Comparison of ENCODE assay signal across 18 mouse cellular contexts in genomic region chr7:83972485-83972884, GRCm38 (mm10).
DNase-seq lines count a peak whose midpoint lies in the region; ATAC-seq and TF ChIP-seq lines count a peak whose summit lies in the region.
"Had no signal": no experiment of that assay in that cellular context is flagged by ENCODE, and none has a peak within 500 bp of the region (broad histone marks: within the 10 kb centered on the region; RNA-seq: fewer than 3 reads in every experiment).

No protein-coding gene starts in this region.

- no peaks in the 10 kb centered on the region for H3K36me3 ChIP-seq in hindbrain, embryonic 11.5 days (ENCODE audit: control insufficient read depth, insufficient read depth, low read length)
- H3K36me3 ChIP-seq in hindbrain, embryonic 13.5 days = no peaks in the 10 kb centered on the region
- H3K36me3 ChIP-seq in stomach, postnatal 0 days (ENCODE audit: control insufficient read depth, insufficient read depth, low read length) = no peaks in the 10 kb centered on the region
- H3K36me3 ChIP-seq in liver, embryonic 11.5 days (ENCODE audit: control insufficient read depth, insufficient read depth, low read length) = no peaks in the 10 kb centered on the region
- H3K36me3 ChIP-seq: embryonic facial prominence, embryonic 12.5 days; hindbrain, embryonic 10.5 days; limb, embryonic 15.5 days; midbrain, embryonic 10.5 days had no signal

- no peaks in the 10 kb centered on the region for H3K4me1 ChIP-seq in hindbrain, embryonic 11.5 days (replicated peaks; ENCODE audit: control insufficient read depth, insufficient read depth, low read length)
- no peaks in the 10 kb centered on the region for H3K4me1 ChIP-seq in hindbrain, embryonic 13.5 days (replicated peaks)
- no peaks in the 10 kb centered on the region for H3K4me1 ChIP-seq in stomach, postnatal 0 days (replicated peaks; ENCODE audit: control insufficient read depth, insufficient read depth)
- no peaks in the 10 kb centered on the region for H3K4me1 ChIP-seq in liver, embryonic 11.5 days (replicated peaks; ENCODE audit: control insufficient read depth, insufficient read depth, low read length)
- H3K4me1 ChIP-seq: embryonic facial prominence, embryonic 12.5 days; midbrain, embryonic 10.5 days had no signal

- no peaks in the 10 kb centered on the region for H3K9me3 ChIP-seq in hindbrain, embryonic 11.5 days (ENCODE audit: control insufficient read depth, low read length)
- H3K9me3 ChIP-seq in hindbrain, embryonic 13.5 days = no peaks in the 10 kb centered on the region
- no peaks in the 10 kb centered on the region for H3K9me3 ChIP-seq in stomach, postnatal 0 days (ENCODE audit: control insufficient read depth, low read length)
- no peaks in the 10 kb centered on the region for H3K9me3 ChIP-seq in liver, embryonic 11.5 days (ENCODE audit: control insufficient read depth, low read length)
- H3K9me3 ChIP-seq: embryonic facial prominence, embryonic 12.5 days; hindbrain, embryonic 10.5 days; limb, embryonic 15.5 days; midbrain, embryonic 10.5 days had no signal

- TF ChIP-seq CTCF in stomach, postnatal 0 days (IDR thresholded peaks at IDR 0.05; ENCODE audit: low read depth) = no peak

- H3K4me3 ChIP-seq in hindbrain, embryonic 11.5 days (ENCODE audit: low read depth, low read length) = no peak overlapping the region
- no peak overlapping the region for H3K4me3 ChIP-seq in hindbrain, embryonic 13.5 days
- no peak overlapping the region for H3K4me3 ChIP-seq in stomach, postnatal 0 days (ENCODE audit: low read depth, low read length)
- no peak overlapping the region for H3K4me3 ChIP-seq in liver, embryonic 11.5 days (ENCODE audit: low read depth, low read length)
- H3K4me3 ChIP-seq: embryonic facial prominence, embryonic 12.5 days; gastrocnemius, adult 2 months; hindbrain, embryonic 10.5 days; limb, embryonic 15.5 days; midbrain, embryonic 10.5 days had no signal

- peak; percentile 72 to 73 for DNase-seq in cerebellum, postnatal 10 days
- no peak for DNase-seq in cerebellum, adult 8-10 months
- DNase-seq in hindbrain, embryonic 11.5 days (ENCODE audit: low spot score) = peak; percentile 3
- peak; percentile 12 for DNase-seq in urinary bladder, postnatal 14 days (ENCODE audit: low spot score)
- no peak for DNase-seq in urinary bladder, postnatal 4 days (ENCODE audit: low spot score in 2 of 2)
- DNase-seq in stomach, postnatal 0 days (ENCODE audit: low spot score) = no peak
- no peak for DNase-seq in liver, embryonic 11.5 days (ENCODE audit: low spot score)
- DNase-seq: gastrocnemius, adult 2 months; kidney, postnatal 36 days; liver, postnatal 0 days; retina, postnatal 1 day; right cerebral cortex, postnatal 4 days had no signal

- TF ChIP-seq EP300 in stomach, postnatal 0 days (optimal IDR thresholded peaks at IDR 0.05) = no peak

- no peak overlapping the region for H3K27ac ChIP-seq in hindbrain, embryonic 11.5 days (ENCODE audit: low read depth, low read length)
- no peak overlapping the region for H3K27ac ChIP-seq in hindbrain, embryonic 13.5 days
- no peak overlapping the region for H3K27ac ChIP-seq in stomach, postnatal 0 days (replicated peaks)
- no peak overlapping the region for H3K27ac ChIP-seq in liver, embryonic 11.5 days (ENCODE audit: low read depth, low read length)
- H3K27ac ChIP-seq: embryonic facial prominence, embryonic 12.5 days; gastrocnemius, adult 2 months; hindbrain, embryonic 10.5 days; limb, embryonic 15.5 days; midbrain, embryonic 10.5 days had no signal

- no peak for ATAC-seq in hindbrain, embryonic 11.5 days (ENCODE audit: low FRiP score)
- no peak for ATAC-seq in hindbrain, embryonic 13.5 days (ENCODE audit: low FRiP score)
- 0 out of 2 replicates have a peak, but pooled peaks have one; percentile 51 for ATAC-seq in stomach, postnatal 0 days (ENCODE audit: low FRiP score, low TSS enrichment)
- no peak for ATAC-seq in liver, embryonic 11.5 days (replicated peaks; ENCODE audit: low FRiP score)
- ATAC-seq: intestine, postnatal 0 days; liver, postnatal 0 days had no signal

- H3K9ac ChIP-seq in hindbrain, embryonic 11.5 days (ENCODE audit: low read depth, low read length) = no peak overlapping the region
- no peak overlapping the region for H3K9ac ChIP-seq in hindbrain, embryonic 13.5 days
- H3K9ac ChIP-seq in stomach, postnatal 0 days (ENCODE audit: low read length) = no peak overlapping the region
- H3K9ac ChIP-seq in liver, embryonic 11.5 days (ENCODE audit: low read depth, low read length) = no peak overlapping the region
- H3K9ac ChIP-seq: embryonic facial prominence, embryonic 12.5 days; limb, embryonic 15.5 days; liver, postnatal 0 days had no signal

- 60% methylated on average over 7 of the region's 7 CpGs for WGBS in hindbrain, embryonic 11.5 days
- WGBS in hindbrain, embryonic 13.5 days = 62% methylated on average over 7 of the region's 7 CpGs
- 43% methylated on average over 7 of the region's 7 CpGs for WGBS in stomach, postnatal 0 days
- 75% methylated on average over 7 of the region's 7 CpGs for WGBS in liver, embryonic 11.5 days

- no peak overlapping the region for H3K4me2 ChIP-seq in hindbrain, embryonic 11.5 days (replicated peaks; ENCODE audit: low read depth, low read length)
- no peak overlapping the region for H3K4me2 ChIP-seq in hindbrain, embryonic 13.5 days
- H3K4me2 ChIP-seq in stomach, postnatal 0 days (replicated peaks; ENCODE audit: low read depth) = no peak overlapping the region
- H3K4me2 ChIP-seq in liver, embryonic 11.5 days = no peak overlapping the region
- H3K4me2 ChIP-seq: embryonic facial prominence, embryonic 12.5 days; limb, embryonic 15.5 days had no signal

- no peaks in the 10 kb centered on the region for H3K27me3 ChIP-seq in hindbrain, embryonic 11.5 days (ENCODE audit: control insufficient read depth, insufficient read depth, low read length)
- no peaks in the 10 kb centered on the region for H3K27me3 ChIP-seq in hindbrain, embryonic 13.5 days
- H3K27me3 ChIP-seq in stomach, postnatal 0 days (ENCODE audit: control insufficient read depth, insufficient read depth, low read length) = no peaks in the 10 kb centered on the region
- no peaks in the 10 kb centered on the region for H3K27me3 ChIP-seq in liver, embryonic 11.5 days (replicated peaks; ENCODE audit: control insufficient read depth, insufficient read depth, low read length)
- H3K27me3 ChIP-seq: embryonic facial prominence, embryonic 12.5 days; limb, embryonic 15.5 days had no signal

Comparison
In these comparisons a context has a peak if more than half of its experiments do, and no peak if none do; other contexts are left out.
1. DNase-seq: peak in cerebellum, postnatal 10 days (2 of 2), hindbrain, embryonic 11.5 days (single experiment) and urinary bladder, postnatal 14 days (single experiment); none in cerebellum, adult 8-10 months (single experiment), urinary bladder, postnatal 4 days (0 of 2), stomach, postnatal 0 days (single experiment) and liver, embryonic 11.5 days (single experiment).